Mouse (Mus musculus) CD4-positive, CD25-positive, alpha-beta regulatory T cell, adult 2 months (primary cell): ENCODE data around the gene Lrrc74a.
A peak's percentile ranks its signal among the peaks of the same experiment; 100 is the strongest.

Experiments
- DNase-seq: peaks from one replicate; pipeline ENCODE4 v3.0.0-alpha.2; 2012; ENCODE audit warnings: low read depth, low spot score

Lrrc74a gene

DNA sequence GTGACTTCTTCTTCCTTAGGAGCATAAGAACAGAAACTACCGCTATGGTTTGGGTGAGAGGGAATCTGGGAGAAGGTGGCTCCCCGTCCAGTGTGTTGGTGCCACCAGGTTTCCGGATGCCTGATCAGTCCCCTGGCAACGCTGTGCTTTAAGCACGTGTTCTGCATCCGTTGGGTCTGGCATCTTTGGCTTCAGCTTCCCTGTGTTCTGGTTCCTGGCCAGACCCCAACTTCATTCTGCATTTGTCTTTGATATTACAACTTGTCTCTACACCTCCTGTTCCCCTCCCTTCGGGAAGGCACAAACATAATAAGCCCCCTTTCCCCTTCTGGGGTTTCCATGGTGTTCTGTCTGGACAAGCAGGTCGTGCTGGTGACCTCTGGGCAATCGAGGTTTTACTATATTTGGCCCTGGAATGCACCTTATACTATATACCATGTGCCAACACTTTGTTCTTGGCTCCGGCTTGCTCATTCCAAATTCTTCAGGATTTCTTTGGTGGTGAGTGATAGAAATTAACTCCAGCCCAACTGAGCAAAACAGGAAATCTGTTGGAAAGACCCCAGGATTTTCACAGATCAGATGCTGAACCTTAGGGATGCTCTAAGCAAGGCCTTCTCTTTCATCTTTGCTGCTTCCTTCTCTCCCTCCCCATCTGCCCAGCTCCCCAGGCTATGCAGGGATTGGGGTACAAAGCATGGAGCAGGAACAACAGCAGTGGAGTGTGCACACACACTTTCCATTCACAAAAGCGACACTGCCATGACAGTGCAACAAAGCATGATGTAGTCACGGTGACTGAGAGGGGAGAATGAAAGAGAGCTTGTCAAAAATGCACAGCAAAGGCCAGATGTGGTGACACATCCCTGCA lies 52.2 kb downstream of the Lrrc74a start:
- no peak for DNase-seq

DNA sequence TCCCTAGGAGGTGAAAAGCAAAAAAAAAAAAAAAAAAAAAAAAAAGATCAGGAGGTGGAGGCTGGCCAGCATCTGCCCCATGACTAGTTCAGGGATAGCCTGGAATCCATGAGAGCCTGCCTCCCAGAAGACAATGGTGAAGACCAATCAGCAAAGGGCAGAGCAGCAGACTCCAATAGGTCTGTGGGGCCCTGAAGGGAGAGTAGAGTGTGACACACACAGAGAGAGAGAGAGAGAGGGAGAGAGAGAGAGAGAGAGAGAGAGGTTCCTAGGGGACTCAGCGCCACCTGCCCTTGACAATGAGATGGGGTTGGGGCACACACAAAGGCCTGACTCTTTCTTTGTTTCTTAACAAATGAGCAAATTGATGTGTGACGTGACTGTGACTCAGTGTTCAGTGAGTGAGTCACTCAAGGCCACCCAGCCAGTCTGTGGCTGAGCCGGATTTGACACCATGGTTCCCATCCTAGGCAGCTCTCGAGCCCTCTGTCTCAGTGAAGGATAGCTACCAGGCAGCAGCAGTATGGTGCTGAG lies 52.9 kb downstream of the Lrrc74a start:
- DNase-seq = no peak

DNA sequence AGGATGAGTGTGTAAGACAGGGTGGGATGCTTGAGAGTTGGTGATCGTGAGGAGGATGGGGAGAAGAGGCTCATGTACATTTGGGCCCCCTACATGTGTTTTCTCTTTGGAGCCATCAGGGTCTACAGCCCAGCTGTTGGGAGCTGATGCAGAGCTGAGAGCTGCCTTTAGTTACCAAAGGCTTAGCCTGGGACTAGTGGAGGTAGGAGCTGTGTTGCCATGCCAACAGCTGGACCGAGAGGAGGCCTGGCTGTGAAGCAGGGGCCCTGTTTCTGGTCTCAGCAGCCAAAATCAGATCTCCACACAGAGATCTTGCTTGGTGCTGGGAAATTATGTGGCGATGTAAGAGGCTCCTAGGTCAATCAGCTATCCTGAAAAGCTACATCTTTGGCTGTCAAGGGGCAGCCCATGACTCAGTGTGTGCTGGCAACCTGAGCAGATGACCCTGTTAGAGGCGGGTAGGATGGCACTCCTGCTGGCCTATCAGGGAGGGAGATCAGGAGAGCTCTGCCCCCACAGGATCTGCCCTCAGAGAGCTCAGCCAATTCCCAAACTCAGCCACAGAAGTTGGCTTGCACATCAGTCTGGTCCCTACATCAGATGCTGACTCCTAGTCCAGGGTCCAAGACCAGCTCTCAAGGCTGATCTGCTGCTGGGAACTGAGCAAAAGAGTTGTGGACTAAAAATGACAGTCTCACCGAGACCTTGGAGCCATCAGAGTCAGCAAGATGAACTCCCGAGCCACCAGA lies 56.1 kb downstream of the Lrrc74a start:
- no peak for DNase-seq

DNA sequence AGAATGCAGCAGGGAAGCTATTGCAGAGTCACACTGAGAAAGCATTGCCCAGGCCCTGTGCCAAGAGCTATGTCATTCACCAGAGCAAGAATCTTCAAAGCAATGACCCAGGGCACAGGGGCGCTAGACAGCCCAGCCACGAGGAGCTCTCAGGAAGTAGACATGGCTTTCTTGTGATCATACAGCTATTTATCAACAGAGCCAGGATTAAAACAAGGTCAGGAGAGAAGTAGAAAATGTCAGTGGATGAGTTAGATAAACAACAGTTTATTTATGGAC lies 56.6 kb downstream of the Lrrc74a start:
- no peak for DNase-seq

DNA sequence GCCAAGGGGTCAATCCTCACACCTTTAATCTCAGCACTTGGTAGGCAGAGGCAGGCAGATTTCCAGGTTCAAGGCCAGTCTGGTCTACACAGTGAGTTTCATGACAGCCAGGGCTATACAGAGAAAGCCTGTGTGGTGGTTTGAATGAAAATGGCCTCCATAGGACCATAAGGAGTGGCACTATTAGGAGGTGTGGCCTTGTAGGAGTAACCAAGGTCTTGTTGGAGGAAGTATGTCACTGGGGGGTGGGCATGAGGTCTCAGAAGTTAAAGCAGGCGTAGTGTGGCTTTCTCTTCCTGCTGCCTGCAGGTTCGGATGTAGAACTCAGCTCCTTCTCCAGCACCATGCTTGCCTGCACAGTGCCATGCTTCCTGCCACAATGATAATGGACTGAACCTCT lies 57.8 kb downstream of the Lrrc74a start:
- no peak for DNase-seq

DNA sequence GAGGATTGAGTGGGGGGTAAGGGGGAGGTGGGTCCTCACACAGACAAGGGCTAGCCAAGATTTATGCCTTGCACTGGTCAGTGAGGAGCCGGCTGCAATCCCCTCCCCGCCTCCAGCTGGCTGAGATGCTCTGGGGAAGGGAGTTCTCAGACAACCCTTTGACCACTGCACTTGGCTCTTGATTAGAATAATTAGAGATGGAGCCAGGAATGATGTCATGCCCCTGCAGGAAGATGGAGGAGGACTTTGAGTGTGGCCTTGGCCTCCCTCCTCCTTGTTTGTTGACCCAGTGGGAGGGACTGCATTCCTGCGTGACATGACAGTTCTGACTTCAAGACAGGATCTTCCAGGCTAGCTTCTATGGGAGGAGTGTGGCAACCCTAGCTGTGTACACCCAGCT lies 59.7 kb downstream of the Lrrc74a start:
- no peak for DNase-seq

DNA sequence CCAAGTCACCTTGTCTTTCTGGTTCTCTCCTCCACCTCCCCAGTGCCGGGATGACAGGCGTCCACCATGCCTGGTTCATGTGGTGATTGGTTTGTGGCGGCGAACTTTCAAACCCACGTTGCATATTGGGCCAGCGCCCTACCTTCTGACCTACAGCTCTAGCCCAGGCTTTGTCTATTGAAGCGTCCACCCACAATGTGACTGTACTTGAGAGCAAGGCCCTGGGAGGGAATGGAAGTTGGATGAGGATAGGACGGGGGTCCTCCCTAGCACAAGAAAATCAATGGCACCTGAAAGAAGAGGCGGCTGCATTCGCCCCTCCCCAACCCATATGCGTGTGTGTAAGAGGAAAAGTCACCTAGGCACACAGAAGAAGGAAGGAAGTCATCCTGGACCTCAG lies 60.2 kb downstream of the Lrrc74a start:
- no peak for DNase-seq

DNA sequence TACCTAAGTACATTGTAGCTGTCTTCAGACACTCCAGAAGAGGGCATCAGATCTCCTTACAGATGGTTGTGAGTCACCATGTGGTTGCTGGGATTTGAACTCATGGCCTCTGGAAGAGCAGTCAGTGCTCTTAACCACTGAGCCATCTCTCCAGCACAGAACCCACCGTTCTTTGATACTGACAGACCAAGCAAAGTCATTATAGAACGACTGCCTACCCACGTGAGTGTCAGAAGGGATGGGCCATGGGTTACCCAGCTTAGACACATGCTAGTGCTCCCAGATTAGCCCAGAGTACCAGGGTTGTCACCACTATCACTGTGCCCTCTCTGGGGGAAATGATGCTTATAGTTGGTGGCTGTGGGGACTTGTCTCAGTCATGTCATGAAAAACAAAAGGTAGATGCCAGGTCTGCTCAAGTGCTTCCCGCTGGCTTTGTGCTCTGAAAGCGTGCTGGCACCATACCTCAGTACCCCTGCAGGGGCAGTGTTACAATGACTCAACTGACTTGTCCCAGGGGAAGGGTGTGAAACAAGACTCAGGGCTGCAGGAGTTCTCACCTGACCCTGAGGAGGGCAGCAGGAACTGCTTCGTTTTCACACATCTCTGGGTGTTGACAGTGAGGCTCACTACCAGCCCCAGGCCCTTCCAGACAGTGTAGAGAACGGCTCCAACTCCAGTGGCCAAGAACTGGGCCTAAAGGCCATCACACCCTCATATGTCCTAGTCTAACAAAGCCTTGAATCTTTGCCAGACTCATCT lies 61.1 kb downstream of the Lrrc74a start:
- peak; percentile 58 for DNase-seq

DNA sequence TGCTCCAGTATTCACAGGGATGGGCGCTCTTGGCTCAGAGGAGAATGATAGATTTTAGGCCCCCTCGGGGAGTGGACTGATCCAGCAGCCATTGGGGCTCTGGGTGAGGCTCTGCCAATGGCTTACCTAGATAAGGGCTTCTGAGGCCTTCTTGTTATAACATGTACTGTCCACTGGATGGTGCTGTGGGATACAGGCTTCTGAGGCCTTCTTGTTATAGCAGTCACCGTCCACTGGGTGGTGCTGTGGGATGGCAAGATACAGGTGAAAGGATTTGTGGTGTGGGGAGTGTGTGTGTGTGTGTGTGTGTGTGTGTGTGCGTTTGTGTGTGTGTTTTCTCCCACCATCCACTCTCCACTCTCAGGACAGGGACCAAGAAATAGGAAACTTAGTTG lies 61.7 kb downstream of the Lrrc74a start:
- peak; percentile 95 for DNase-seq

DNA sequence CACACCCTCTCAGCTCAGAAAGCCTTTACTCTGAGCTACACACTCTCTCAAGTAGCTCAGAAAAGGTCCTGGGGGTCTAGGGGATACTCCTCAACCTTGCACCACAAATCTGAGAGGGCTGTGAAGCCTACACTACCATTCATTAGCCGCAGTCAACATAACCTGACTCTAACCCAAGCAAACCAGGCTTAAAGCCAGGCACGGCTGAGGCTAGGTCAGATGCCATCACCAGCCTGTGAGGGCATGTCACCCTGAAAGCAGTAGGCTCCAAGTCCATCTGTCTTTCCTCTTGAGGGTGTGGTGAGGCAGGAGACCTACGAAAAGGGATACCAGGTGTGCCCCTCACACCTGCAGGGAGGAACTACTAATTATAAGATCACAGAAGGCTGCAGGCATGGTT lies 62.2 kb downstream of the Lrrc74a start:
- DNase-seq = no peak

DNA sequence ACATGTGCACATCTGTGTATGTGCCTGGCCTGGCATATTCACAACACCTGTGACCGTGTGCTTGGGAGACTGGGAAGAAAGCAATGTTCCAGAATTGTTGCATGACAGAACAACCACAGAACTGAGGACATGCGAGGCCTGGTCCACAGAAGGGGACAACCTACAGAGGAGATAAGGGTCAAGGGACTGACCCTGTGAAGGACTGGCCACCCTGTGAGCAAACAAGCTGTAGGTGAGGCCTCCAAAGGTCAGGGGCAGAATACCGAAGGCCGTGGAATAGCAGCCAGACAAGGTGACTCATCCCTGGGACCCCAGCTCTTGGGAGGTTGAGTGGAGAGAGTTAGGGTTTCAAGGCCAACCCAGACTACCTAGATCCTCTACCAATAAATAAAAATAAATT lies 63.6 kb downstream of the Lrrc74a start:
- DNase-seq = no peak

DNA sequence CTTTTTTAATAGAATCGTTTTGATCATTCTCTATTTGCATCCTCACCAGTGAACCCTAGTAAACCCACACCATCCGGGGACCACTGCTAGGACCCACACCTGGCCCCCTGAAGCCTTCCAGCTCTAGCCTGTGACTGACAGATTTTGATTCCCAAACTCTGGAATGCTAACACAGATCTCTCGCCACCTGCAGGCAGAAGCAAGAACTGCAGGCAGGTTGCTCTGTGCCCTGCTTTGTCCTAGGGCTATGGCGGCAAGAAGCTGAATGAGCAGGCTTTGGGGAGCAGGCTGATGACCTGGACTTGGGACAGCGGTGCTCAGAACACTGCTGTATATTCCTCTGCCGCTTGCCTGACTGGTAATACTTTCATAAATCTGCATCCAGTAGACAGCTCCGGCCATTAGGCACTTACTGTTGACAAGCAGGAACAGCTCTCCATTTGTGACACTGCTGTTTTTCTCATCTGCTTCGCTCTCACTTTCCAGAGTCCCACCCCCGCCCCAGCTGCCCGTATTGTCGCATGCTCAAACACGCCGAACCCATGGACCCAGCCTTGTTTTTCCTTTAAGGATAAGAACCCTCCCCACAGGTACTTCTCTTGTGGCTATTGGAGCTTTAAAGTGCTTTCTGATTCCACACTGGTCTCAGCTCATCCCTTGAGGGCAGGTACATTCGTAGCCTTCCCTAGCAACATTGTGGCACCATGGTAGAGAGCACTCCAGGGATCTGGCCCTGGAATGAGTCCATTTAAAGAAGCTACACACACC lies 64.8 kb downstream of the Lrrc74a start:
- DNase-seq = peak; percentile 66

DNA sequence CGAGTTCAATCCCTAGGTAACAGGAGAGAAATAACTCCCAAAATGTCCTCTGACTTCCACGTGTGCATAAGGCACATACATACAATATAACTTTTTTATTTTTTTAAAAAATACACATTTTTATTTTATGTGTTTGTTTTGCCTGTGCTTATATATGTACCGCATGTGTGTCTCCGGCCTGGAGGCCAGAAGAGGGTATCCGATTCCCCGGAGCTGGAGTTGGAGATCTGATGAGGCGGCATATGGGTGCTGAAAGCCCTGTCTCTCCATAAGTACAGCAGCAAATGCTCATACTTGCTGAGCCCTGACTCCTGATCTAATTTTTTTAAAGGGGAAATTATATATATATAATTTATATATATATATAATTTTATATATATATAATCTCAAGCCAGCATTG lies 65.6 kb downstream of the Lrrc74a start:
- no peak for DNase-seq

DNA sequence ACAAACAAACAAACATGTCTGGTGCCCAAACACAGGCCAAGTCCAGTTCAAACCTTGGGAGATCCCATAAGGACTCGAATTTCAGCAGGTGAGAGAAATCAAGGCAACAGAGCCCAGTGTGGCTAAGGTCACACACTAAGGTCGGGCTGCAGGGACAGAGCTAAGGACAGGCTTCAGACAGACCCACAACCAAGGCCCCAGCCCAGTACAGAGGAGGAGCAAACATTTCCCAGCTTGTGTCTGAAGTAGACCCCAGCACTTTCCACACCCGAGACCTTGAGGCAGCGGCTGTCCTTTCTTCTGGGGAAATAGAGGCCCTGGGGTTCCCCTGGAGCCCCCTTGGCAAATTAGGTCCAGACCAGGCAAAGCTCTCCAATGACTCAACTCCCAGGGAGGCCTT lies 66.2 kb downstream of the Lrrc74a start:
- no peak for DNase-seq

DNA sequence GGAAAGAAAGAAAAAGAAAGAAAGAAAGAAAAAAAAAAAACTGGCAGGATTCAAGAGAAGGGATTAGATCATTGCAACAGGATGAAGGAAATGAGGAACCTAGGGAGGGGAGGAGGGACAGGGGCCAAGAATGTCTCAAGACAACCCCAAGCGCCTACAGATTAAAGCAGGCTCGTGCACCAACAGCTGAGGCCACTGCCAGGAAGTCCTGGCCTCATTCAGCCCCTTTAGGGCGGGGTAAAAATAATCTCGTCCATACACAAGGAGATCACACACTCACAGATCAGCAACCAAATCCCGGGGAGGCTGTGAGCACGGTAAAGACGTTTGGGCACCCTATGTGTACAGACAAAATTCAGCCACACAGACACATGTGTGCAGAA lies 66.6 kb downstream of the Lrrc74a start:
- peak; percentile 62 for DNase-seq

DNA sequence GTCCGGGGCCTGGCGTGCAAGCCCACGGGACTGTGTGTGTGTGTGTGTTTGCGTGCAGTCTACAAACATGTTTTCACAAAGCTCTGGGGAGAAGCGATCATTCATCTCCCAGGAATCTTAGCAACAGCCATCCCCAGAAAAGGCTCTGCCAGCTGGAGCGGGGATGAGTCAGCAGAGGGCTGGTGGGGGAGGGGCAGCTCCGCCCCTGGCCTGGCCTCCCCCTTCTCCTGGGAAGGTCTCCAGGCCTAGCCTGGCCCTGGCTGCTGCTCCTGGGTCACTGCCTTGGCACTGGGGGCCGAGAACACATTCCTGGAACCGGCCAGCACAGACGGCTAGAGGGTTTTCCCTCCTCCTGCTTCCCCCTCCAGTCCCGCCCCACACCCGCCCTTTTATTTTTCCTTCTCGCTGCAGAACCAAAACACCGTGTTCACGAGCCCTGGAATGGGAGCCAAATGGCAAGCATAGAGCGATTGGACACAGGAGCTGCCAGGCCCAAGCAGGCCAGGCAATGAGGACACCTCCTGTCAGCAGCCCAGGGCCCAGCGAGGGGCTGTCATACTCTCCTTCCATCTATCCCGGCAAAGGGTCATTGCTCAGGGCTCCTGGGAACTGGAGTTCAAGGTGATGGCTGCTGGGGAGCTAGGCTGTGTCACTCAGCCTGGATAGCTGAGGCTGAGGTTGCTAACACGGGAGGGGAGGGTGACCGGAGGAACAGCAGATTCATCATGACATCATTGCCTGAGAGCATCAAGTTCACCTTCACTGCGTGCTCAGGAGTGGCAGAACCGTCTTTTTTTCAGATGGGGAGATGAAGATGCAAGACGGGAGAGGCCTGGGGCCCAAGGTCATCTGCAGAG lies 67.2 kb downstream of the Lrrc74a start:
- DNase-seq = peak; percentile 77

DNA sequence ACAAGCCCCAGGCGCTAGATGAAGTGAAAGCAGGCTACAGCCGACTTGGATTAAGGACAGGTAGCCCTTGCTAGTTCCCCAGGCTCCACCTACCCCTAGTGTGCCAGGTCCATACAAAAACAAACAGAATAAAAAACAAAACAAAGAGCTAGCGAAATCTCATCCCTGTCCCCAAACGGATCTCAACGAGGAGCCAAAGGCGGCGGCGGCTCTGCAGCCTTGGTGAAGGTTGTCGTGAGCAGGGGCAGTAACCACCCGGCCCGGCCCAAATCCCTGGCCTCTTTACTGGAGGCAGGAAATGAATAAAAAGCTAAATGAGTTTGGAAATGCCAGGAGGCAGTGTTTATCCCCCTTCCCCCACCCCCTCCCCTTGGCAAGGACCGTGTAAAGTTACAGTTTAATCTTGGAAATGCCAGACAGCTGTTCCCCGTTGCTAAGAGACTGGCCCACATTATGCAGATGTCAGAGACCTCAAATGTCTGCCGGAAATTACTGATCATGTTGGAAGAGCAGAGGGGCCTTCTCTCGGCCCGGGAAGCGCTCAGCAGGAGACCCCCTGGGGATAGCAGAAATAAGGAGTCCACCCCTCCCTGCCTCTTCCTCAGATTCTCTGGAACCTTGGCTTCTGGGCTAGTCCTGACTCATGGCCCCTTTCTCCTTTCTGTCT lies 68.0 kb downstream of the Lrrc74a start:
- DNase-seq = peak; percentile 72

DNA sequence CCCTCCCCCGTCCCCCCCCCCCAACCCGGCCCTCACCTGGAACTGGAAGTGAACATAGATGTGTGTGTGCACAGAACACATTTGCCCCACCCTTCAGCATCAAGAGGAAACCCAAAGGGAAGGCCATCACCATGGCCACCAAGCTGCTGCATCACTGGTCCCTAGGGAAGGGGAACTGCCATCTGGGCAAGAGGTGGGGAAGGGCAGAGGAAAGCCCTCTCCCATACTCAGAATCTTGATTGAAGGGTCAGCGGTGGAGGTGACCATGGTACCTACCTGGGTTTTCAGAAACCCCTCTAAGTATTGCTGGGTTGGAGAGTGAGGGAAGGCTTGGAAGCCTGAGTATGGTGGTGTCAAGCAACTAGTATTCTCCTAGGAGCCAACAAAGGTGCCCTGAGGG lies 68.7 kb downstream of the Lrrc74a start:
- no peak for DNase-seq

DNA sequence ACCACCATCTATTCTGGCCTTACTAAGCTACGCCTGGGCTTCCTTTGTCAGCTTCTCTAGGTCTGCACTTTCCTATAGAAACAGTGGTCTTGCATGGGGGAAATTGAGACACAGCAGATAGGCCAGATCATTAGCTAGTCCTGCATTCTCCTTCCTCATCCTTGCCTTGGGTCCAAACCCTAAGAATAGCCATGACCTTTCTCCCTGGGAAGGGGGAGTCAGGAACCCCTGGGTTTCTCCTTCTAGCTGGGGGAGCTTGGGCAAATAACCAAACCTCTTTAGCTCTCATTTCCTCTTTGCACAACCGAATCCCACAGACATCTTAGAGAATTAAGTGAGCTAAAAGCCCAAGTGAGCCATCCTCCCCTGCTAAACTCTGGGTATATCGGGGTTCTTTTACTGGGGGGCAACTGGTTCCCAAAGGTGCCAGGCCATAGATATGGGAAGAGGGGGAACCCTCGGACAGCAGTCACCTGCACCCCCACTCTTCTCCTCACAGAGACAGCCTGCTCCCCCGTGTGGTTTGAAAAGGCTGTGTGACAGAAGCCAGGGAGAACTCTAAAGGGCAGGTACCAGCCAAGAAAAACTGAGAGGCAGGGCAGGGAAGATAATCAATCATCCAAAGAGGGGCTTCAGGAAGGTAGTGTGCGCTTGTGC lies 69.6 kb downstream of the Lrrc74a start:
- peak; percentile 60 for DNase-seq

DNA sequence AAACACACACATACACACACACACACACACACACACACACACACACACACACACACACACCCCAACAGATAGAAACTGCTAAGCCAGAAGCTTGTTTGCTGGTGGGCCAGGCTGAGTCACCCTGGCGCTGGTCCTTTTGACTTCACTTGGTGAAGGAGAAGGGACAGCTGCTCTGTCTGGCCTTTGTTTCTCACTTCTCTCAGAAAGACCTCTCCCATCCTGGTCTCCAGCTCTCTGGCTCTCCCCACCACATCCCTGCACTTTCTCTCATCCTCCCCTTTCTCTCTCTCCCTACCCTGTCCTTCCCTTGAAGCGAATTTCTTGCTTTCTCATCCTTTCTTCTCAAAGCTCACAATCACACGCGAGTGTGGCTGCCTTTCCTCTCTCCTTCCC lies 70.1 kb downstream of the Lrrc74a start:
- no peak for DNase-seq
